Mouse (Mus musculus) myocyte (in vitro differentiated cells): ENCODE results near the gene Dnaaf1.

Experiments used
- E2F4 ChIP-seq: IDR thresholded peaks from one replicate; pipeline ENCODE4 v1.6.1; 2011; ENCODE audit warnings: mild to moderate bottlenecking, control low read depth, moderate library complexity; ENCODE audit not compliant: insufficient read depth
- MAX ChIP-seq: IDR thresholded peaks from one replicate; pipeline ENCODE4 v1.6.1; 2011; ENCODE audit warnings: low read depth, mild to moderate bottlenecking, control low read depth
- POLR2A ChIP-seq: IDR thresholded peaks from one replicate; pipeline ENCODE4 v1.6.1; 2011; ENCODE audit warnings: low read depth, mild to moderate bottlenecking, control low read depth, moderate library complexity; ENCODE audit not compliant: insufficient read length
- POLR2AphosphoS2 ChIP-seq: IDR thresholded peaks from one replicate; pipeline ENCODE4 v1.6.1; 2011; ENCODE audit warnings: low read depth, control low read depth; ENCODE audit not compliant: insufficient read length
- TCF12 ChIP-seq: IDR thresholded peaks from one replicate; pipeline ENCODE4 v1.6.1; 2011; ENCODE audit warnings: mild to moderate bottlenecking, control low read depth; ENCODE audit not compliant: poor library complexity, insufficient read depth, severe bottlenecking
- USF1 ChIP-seq: IDR thresholded peaks from one replicate; pipeline ENCODE4 v1.6.1; 2011; ENCODE audit warnings: low read depth, mild to moderate bottlenecking, control low read depth, moderate library complexity

DNA sequence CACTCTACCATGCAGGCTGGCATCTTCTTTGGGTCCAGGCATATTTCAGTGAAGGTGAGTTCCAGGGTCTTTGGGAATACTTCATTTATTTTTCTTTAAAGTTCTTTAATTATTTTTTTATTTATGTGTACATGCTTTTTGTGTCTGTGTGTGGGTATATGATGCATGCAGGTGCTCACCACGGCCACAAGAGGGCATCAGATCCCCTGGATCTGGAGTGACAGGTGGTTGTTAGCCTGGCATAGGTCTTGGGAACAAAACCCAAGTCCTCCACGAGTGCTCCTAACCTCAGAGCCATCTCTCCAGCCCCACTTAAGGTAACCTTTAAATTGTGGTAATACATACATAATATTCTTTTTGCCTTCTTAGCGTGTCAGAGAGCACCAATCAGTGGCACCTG, 71.2 kb downstream of the Dnaaf1 start:
- TF ChIP-seq POLR2A: no peak
- no peak for TF ChIP-seq TCF12
- TF ChIP-seq E2F4: no peak
- TF ChIP-seq POLR2AphosphoS2: no peak
- TF ChIP-seq USF1: no peak
- no peak for TF ChIP-seq MAX
